Mouse (Mus musculus) neural tube, embryonic 13.5 days (tissue): ENCODE results near the gene Hs3st6. TPM values are rescaled to one million over a fixed set of nuclear protein-coding genes. Genes with fewer than 3 reads are reported as not detected.

Experiments
- ATAC-seq: fragments of 200-750 bp; cut with Nextera tagmentation; 2 replicates; pipeline ENCODE4 v1.8.0; 2017; ENCODE audit warnings: low read depth, mild to moderate bottlenecking, moderate TSS enrichment, moderate library complexity
- H3K27ac ChIP-seq: fragments of 300-500 bp; sonication (generic); replicated peaks from 2 replicates; pipeline ENCODE4 v1.5.1; 2015; ENCODE audit warnings: moderate library complexity, mild to moderate bottlenecking, inconsistent platforms
- H3K27me3 ChIP-seq: fragments of 300-500 bp; sonication (generic); 2 replicates; pipeline ENCODE4 v1.6.1; 2015; ENCODE audit warnings: mild to moderate bottlenecking, inconsistent platforms
- H3K36me3 ChIP-seq: fragments of 300-500 bp; sonication (generic); 2 replicates; pipeline ENCODE4 v1.6.1; 2015; ENCODE audit warnings: mild to moderate bottlenecking, inconsistent platforms
- H3K4me1 ChIP-seq: fragments of 300-500 bp; sonication (generic); replicated peaks from 2 replicates; pipeline ENCODE4 v1.6.1; 2015; ENCODE audit warnings: inconsistent platforms
- H3K4me2 ChIP-seq: fragments of 300-500 bp; sonication (generic); 2 replicates; pipeline ENCODE4 v1.6.1; 2015; ENCODE audit warnings: inconsistent platforms, mild to moderate bottlenecking, moderate library complexity
- H3K4me3 ChIP-seq: fragments of 300-500 bp; sonication (generic); 2 replicates; pipeline ENCODE4 v1.5.1; 2015; ENCODE audit warnings: mild to moderate bottlenecking, inconsistent platforms
- H3K9ac ChIP-seq: fragments of 300-500 bp; sonication (generic); 2 replicates; pipeline ENCODE4 v1.6.1; 2015; ENCODE audit warnings: moderate library complexity, mild to moderate bottlenecking, inconsistent platforms
- H3K9me3 ChIP-seq: fragments of 300-500 bp; sonication (generic); 2 replicates; pipeline ENCODE4 v1.6.1; 2016; ENCODE audit warnings: inconsistent platforms
- WGBS: fragments of 180-500 bp; shearing (Covaris S2); methylation state at CpG from one replicate; pipeline ENCODE4 v1.1.7; 2015; 5-methylcytosine and 5-hydroxymethylcytosine counted together
- polyA plus RNA-seq: library from polyadenylated mRNA; unstranded; fragments of >200 nt; fragmentation: Nextera tagmentation; extraction: Ambion mirVana; gene quantifications from 2 replicates; pipeline ENCODE4 v1.2.1, GENCODE M21; 2015

Hs3st6 gene
- polyA plus RNA-seq, 1 experiment from 2014 or later: 0.39 TPM

DNA sequence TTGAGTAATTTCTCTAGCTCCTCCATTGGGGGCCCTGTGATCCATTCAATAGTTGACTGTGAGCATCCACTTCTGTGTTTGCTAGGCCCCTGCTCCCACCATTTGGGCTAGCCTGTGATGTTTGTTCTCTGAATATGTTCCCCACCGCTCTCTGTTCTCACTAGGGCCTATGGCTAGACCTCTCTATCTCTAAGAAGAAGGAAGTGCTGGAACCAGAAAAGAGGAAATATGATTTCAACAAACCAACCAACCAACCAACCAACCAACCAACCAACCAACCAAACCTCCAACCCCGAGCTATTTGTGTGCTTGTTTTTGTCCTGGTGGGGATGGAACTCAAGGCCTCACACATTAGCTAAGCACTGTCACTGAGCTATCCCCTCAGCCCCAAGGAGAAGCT, 28.0 kb downstream of the Hs3st6 start:
- 79% methylated on average over 2 of the region's 2 CpGs for WGBS

GRCm38 (mm10) chr17:24792190-24792589, 39.4 kb downstream of the Hs3st6 start:
- H3K9ac ChIP-seq: no peak overlapping the region
- WGBS: 70% methylated on average over 8 of the region's 8 CpGs
- no peaks in the 10 kb centered on the region for H3K9me3 ChIP-seq
- no peaks in the 10 kb centered on the region for H3K4me1 ChIP-seq
- H3K36me3 ChIP-seq: no peaks in the 10 kb centered on the region
- H3K27me3 ChIP-seq: peaks cover 13% of the 10 kb centered on the region
- ATAC-seq: no peak
- H3K4me2 ChIP-seq: no peak overlapping the region
- H3K4me3 ChIP-seq: no peak overlapping the region
- no peak overlapping the region for H3K27ac ChIP-seq

More for the DNA sequence above, 28.0 kb downstream of the Hs3st6 start:
- Histone ChIP-seq H3K4me1 (no peaks in the 10 kb centered on the region), H3K27me3 (no peaks in the 10 kb centered on the region), H3K27ac (no peak overlapping the region), H3K4me3 (no peak overlapping the region), H3K36me3 (no peaks in the 10 kb centered on the region), H3K4me2 (no peak overlapping the region), H3K9ac (no peak overlapping the region), H3K9me3 (no peaks in the 10 kb centered on the region)
- no peak for ATAC-seq

DNA sequence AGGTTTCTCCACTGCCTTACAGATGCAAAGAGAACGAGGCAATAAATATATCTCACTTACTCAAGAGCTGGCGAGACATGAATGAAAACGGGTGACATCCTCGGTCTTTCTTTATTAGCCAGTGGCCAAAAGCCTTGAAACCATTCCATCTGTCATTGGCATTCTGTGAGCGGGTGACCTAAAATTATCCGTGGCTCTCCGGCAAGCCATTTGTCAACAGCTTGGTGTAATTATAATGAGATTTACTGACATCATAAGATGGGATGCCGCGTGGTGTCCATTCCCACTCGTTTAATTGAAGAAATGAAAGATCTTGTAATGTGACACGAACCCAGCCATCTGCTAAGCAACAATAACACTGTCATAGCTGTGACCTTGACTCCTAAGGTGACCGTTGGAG, 42.0 kb downstream of the Hs3st6 start:
- no peak overlapping the region for H3K4me3 ChIP-seq
- no peaks in the 10 kb centered on the region for H3K4me1 ChIP-seq
- no peak overlapping the region for H3K27ac ChIP-seq
- no peak overlapping the region for H3K4me2 ChIP-seq
- no peaks in the 10 kb centered on the region for H3K36me3 ChIP-seq
- no peak overlapping the region for H3K9ac ChIP-seq
- no peak for ATAC-seq
- H3K27me3 ChIP-seq: peaks cover 21% of the 10 kb centered on the region
- H3K9me3 ChIP-seq: no peaks in the 10 kb centered on the region
- WGBS: 54% methylated on average over 12 of the region's 12 CpGs

DNA sequence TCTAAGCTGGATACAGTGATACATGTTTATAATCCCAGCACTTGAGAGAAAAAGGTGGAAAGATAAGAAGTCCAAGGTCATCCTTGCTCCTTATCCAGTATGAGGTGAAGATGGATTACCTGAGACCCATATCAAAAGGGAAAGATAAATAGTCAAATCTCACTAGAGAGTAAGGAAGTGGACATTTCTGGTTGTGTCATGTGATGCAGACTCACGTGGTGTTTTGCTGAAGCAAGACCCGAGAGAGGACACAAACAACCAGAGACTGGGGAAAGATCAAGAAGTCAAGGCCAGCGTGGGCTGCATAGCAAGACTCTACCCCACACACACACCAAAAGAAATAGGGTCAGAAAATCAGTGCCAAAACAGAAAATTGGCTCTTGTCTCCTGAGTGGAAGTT, 44.2 kb downstream of the Hs3st6 start:
- H3K27ac ChIP-seq: no peak overlapping the region
- WGBS: 82% methylated on average over 3 of the region's 3 CpGs
- peaks cover 12% of the 10 kb centered on the region; the same call in 1 of the 2 replicates for H3K27me3 ChIP-seq
- ATAC-seq: no peak
- H3K4me1 ChIP-seq: no peaks in the 10 kb centered on the region
- no peak overlapping the region for H3K9ac ChIP-seq
- no peaks in the 10 kb centered on the region for H3K9me3 ChIP-seq
- H3K4me3 ChIP-seq: no peak overlapping the region
- no peak overlapping the region for H3K4me2 ChIP-seq
- no peaks in the 10 kb centered on the region for H3K36me3 ChIP-seq

- Histone ChIP-seq H3K27ac (no peak overlapping the region), H3K36me3 (no peaks in the 10 kb centered on the region), H3K9me3 (no peaks in the 10 kb centered on the region), H3K4me1 (no peaks in the 10 kb centered on the region), H3K9ac (no peak overlapping the region), H3K4me2 (no peak overlapping the region), H3K4me3 (no peak overlapping the region), H3K27me3 (peaks cover 18% of the 10 kb centered on the region)
- 62% methylated on average over 9 of the region's 9 CpGs for WGBS
- ATAC-seq: no peak
Measured at GRCm38 (mm10) chr17:24798229-24798628, 45.4 kb downstream of the Hs3st6 start.

DNA sequence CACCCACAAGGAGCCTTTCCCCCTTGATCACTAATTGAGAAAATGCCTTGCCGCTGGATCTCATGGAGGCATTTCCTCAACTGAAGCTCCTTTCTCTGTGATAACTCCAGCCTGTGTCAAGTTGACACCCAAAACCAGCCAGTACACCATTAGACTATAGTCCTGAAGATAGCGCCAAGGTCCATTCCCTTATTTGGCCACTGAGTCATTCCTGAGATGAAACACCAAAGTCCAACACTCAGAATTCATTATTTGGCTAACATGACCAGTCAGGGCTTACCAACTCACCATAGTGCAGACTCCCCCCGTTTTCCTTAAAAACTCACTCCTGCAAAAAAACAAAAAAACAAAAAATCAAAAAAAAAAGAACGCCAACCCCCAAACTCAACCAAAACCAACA, 46.7 kb downstream of the Hs3st6 start:
- H3K27ac ChIP-seq: no peak overlapping the region
- no peak overlapping the region for H3K9ac ChIP-seq
- H3K4me3 ChIP-seq: no peak overlapping the region
- H3K36me3 ChIP-seq: no peaks in the 10 kb centered on the region
- WGBS: 88% methylated on average over 4 of the region's 4 CpGs
- H3K27me3 ChIP-seq: peaks cover 31% of the 10 kb centered on the region
- H3K9me3 ChIP-seq: no peaks in the 10 kb centered on the region
- no peak for ATAC-seq
- H3K4me2 ChIP-seq: no peak overlapping the region
- H3K4me1 ChIP-seq: peaks cover 9% of the 10 kb centered on the region

DNA sequence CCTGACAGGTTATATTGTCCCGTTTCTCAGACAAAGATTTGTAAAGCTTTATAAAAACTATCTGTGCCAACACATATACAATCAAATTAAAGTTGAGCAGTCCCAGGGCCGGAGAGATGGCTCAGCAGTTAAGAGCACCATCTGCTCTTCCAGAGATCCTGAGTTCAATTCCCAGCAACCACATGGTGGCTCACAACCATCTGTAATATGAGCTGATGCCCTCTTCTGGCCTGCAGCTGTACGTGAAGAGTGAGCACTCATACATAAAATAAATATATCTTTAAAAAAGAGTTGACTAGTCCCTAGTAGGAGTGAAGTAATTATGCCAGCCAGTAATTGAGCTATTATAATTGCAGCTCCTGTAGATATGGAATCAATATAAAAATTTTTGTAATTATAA, 47.7 kb downstream of the Hs3st6 start:
- Histone ChIP-seq H3K4me2 (no peak overlapping the region), H3K27me3 (peaks cover 41% of the 10 kb centered on the region)

DNA sequence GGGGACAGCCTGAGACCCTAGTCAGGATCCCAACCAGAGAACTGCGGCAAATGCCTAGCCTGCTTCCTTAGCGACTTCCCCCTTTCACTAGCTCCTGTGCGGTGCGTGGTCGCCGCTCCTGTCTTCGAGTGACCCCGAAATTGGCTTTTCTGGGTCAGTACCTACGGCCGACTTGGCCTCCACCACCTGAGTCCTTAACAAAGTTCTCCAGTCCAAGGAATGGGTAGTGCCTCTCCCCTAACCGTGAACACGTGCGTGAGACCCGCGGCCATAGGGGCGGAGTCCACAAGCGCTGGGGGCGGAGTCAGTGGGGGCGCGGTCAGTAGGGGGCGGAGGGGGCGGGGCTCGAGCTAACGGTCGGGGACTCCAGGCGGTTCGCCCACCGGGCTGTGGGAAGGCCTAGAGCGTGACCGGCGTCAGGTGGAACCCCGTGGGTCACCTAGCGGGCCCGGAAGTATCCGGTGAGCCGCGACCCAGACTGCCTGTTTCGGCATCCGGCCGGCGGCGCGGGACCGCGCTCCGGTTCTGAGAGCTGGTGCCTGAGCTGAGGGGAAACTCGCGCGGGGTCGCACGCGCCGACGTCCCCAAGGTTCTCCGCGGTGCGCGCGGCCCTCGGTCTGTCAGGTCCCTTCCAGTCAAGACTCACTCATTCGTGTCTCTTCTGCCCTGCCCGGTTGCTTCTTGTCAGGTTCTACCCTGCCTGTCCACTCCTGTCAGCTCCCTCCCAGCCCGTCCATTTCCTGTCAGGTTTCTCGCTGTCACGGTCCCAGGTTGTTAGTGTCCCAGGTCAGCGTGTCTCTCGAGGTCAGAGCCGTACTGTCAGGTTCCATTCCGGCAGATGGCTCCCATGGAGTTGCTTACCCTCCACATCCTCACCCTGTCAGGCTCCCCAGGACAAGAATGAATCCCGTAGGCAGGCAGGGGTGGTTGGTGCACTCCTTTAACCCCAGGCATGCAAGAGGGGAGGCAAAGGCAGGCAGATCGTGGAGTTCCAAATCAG, 51.5 kb downstream of the Hs3st6 start, which contains the start of gene Meiob:
TSS of gene Meiob (plus strand) at position 338 of the 1,000 bp plus-strand sequence.
- no peaks in the 10 kb centered on the region for H3K9me3 ChIP-seq
- peak within 1 kb of the TSS; percentile 65 for H3K9ac ChIP-seq
- H3K4me3 ChIP-seq: peak within 1 kb of the TSS; percentile 60
- peak; percentile 84 for ATAC-seq
- H3K4me1 ChIP-seq: peaks cover 11% of the 10 kb centered on the region
- no peak within 1 kb of the TSS for H3K27ac ChIP-seq
- peak within 1 kb of the TSS; percentile 84 for H3K4me2 ChIP-seq
- peaks cover 60% of the 10 kb centered on the region for H3K27me3 ChIP-seq
- no peaks in the 10 kb centered on the region for H3K36me3 ChIP-seq
- WGBS: under 1% methylated on average over 71 of the region's 71 CpGs

More for the DNA sequence above, 47.7 kb downstream of the Hs3st6 start:
- H3K4me3 ChIP-seq: no peak overlapping the region
- H3K9me3 ChIP-seq: no peaks in the 10 kb centered on the region
- H3K4me1 ChIP-seq: peaks cover 11% of the 10 kb centered on the region
- H3K9ac ChIP-seq: no peak overlapping the region
- H3K36me3 ChIP-seq: no peaks in the 10 kb centered on the region
- no peak overlapping the region for H3K27ac ChIP-seq
- WGBS: 47% methylated on average over 3 of the region's 3 CpGs
- ATAC-seq: no peak

Other genes starting within 250 kb of the Hs3st6 start
- gene Traf7, start 225.1 kb upstream of the Hs3st6 start, polyA plus RNA-seq: 70.1 and 82.9 TPM in 2 replicates
- gene Rab26, start 218.8 kb upstream of the Hs3st6 start, polyA plus RNA-seq: 1.5 and 1.6 TPM in 2 replicates
- gene Pkd1, start 203.2 kb upstream of the Hs3st6 start, polyA plus RNA-seq: 20.1 and 22.9 TPM in 2 replicates
- gene Tsc2, start 120.4 kb upstream of the Hs3st6 start, polyA plus RNA-seq: 62.5 and 73.0 TPM in 2 replicates
- gene Nthl1, start 120.3 kb upstream of the Hs3st6 start, polyA plus RNA-seq: 7.4 and 9.7 TPM in 2 replicates
- 35.4 and 42.6 TPM in 2 replicates for gene Slc9a3r2, start 102.7 kb upstream of the Hs3st6 start, polyA plus RNA-seq
- gene Npw, start 94.5 kb upstream of the Hs3st6 start, polyA plus RNA-seq: not detected in 2 replicates
- 20.9 and 22.2 TPM in 2 replicates for gene Zfp598, start 83.3 kb upstream of the Hs3st6 start, polyA plus RNA-seq
- 94.2 and 114 TPM in 2 replicates for gene Syngr3, start 63.0 kb upstream of the Hs3st6 start, polyA plus RNA-seq
- 34.3 and 39.6 TPM in 2 replicates for gene Gfer, start 56.8 kb upstream of the Hs3st6 start, polyA plus RNA-seq
- gene Noxo1, start 56.8 kb upstream of the Hs3st6 start, polyA plus RNA-seq: 1.1 and 1.5 TPM in 2 replicates
- gene Tbl3, start 45.3 kb upstream of the Hs3st6 start, polyA plus RNA-seq: 58.4 and 64.0 TPM in 2 replicates
- gene Rnf151, start 34.9 kb upstream of the Hs3st6 start, polyA plus RNA-seq: 0.18 TPM in 1 of 2 replicates, not detected in the other
- 759 and 773 TPM in 2 replicates for gene Rps2, start 34.9 kb upstream of the Hs3st6 start, polyA plus RNA-seq
- 261 and 273 TPM in 2 replicates for gene Ndufb10, start 28.5 kb upstream of the Hs3st6 start, polyA plus RNA-seq
- gene Rpl3l, start 25.2 kb upstream of the Hs3st6 start, polyA plus RNA-seq: not detected in 2 replicates
- gene Msrb1, start 16.3 kb upstream of the Hs3st6 start, polyA plus RNA-seq: 26.5 and 29.4 TPM in 2 replicates
- not detected in 2 replicates for gene Meiob, start 51.3 kb downstream of the Hs3st6 start, polyA plus RNA-seq
- 55.7 and 59.0 TPM in 2 replicates for gene Hagh, start 87.2 kb downstream of the Hs3st6 start, polyA plus RNA-seq
- gene Fahd1, start 97.4 kb downstream of the Hs3st6 start, polyA plus RNA-seq: 21.1 and 22.3 TPM in 2 replicates
- 0.39 TPM in 1 of 2 replicates, not detected in the other for gene Igfals, start 113.0 kb downstream of the Hs3st6 start, polyA plus RNA-seq
- gene Nubp2, start 133.4 kb downstream of the Hs3st6 start, polyA plus RNA-seq: 63.5 and 76.1 TPM in 2 replicates
- gene Spsb3, start 133.7 kb downstream of the Hs3st6 start, polyA plus RNA-seq: 64.6 and 74.2 TPM in 2 replicates
- gene Eme2, start 142.1 kb downstream of the Hs3st6 start, polyA plus RNA-seq: 32.7 and 36.3 TPM in 2 replicates
- gene Mrps34, start 142.1 kb downstream of the Hs3st6 start, polyA plus RNA-seq: 71.1 and 85.7 TPM in 2 replicates
- gene Nme3, start 143.5 kb downstream of the Hs3st6 start, polyA plus RNA-seq: 86.0 and 89.0 TPM in 2 replicates
- gene Mapk8ip3, start 184.0 kb downstream of the Hs3st6 start, polyA plus RNA-seq: 82.2 and 85.8 TPM in 2 replicates
- 100 and 110 TPM in 2 replicates for gene Jpt2, start 207.7 kb downstream of the Hs3st6 start, polyA plus RNA-seq